Mouse (Mus musculus) v-Abl transformed pro-B cells (cell line): ENCODE data around the gene Traf5.

Experiments
- in situ Hi-C, 2 experiments: fragments of 400-800 bp; cut with MboI; formaldehyde crosslinking; loops; one replicate each; pipeline ENCODE4 v1.15.1; 2025; ENCODE audit not compliant: unreplicated experiment in 2 of 2

Gene Traf5

GRCm38 (mm10) chr1:192091806-192092772 is at the start of gene Traf5:
Traf5 (minus strand) TSS chr1:192092559.
- in situ Hi-C loops: loop anchor here in 1 of 2 experiments (5.0 kb wide), 1 partner anchor 265 kb away; no protein-coding TSS in a partner anchor

GRCm38 (mm10) chr1:192140313-192140712 is 48.0 kb upstream of the Traf5 start:
- in situ Hi-C loops: no loop called here

GRCm38 (mm10) chr1:192137926-192138910 is 45.9 kb upstream of the Traf5 start, which contains the start of gene Rcor3:
Rcor3 (minus strand) TSS chr1:192138062.
- in situ Hi-C loops: no loop called here

- in situ Hi-C loops: no loop called here
These were observed 45.0 kb upstream of the Traf5 start for GRCm38 (mm10) chr1:192137291-192137925.

GRCm38 (mm10) chr1:192136561-192137290 is 44.4 kb upstream of the Traf5 start:
- in situ Hi-C loops: no loop called here

- in situ Hi-C loops: no loop called here
These were observed 37.8 kb upstream of the Traf5 start for GRCm38 (mm10) chr1:192130202-192130601.

GRCm38 (mm10) chr1:192128343-192128742 is 36.0 kb upstream of the Traf5 start:
- in situ Hi-C loops: no loop called here

- in situ Hi-C loops: no loop called here
These were observed 33.4 kb upstream of the Traf5 start for GRCm38 (mm10) chr1:192125761-192126160.

GRCm38 (mm10) chr1:192116262-192116661 is 23.9 kb upstream of the Traf5 start:
- in situ Hi-C loops: no loop called here

- in situ Hi-C loops: no loop called here
These were observed 23.0 kb upstream of the Traf5 start for GRCm38 (mm10) chr1:192115378-192115777.

GRCm38 (mm10) chr1:192109169-192109568 is 16.8 kb upstream of the Traf5 start:
- in situ Hi-C loops: loop anchor here in 1 of 2 experiments (10.0 kb wide), 1 partner anchor 486 kb away; no protein-coding TSS in a partner anchor

- in situ Hi-C loops: loop anchor here in 1 of 2 experiments (10.0 kb wide), 1 partner anchor 487 kb away; no protein-coding TSS in a partner anchor
These were observed 15.0 kb upstream of the Traf5 start for GRCm38 (mm10) chr1:192107352-192107751.

- in situ Hi-C loops: loop anchor here in 1 of 2 experiments (10.0 kb wide), 1 partner anchor 489 kb away; no protein-coding TSS in a partner anchor
These were observed 13.6 kb upstream of the Traf5 start for GRCm38 (mm10) chr1:192105902-192106389.

- in situ Hi-C loops: loop anchor here in 1 of 2 experiments (10.0 kb wide), 1 partner anchor 491 kb away; no protein-coding TSS in a partner anchor
These were observed 11.7 kb upstream of the Traf5 start for GRCm38 (mm10) chr1:192104021-192104420.

- in situ Hi-C loops: loop anchor here in 1 of 2 experiments (10.0 kb wide), 1 partner anchor 492 kb away; no protein-coding TSS in a partner anchor
These were observed 10.8 kb upstream of the Traf5 start for GRCm38 (mm10) chr1:192103176-192103575.

GRCm38 (mm10) chr1:192101359-192101758 is 9.0 kb upstream of the Traf5 start:
- in situ Hi-C loops: loop anchor here in 1 of 2 experiments (10.0 kb wide), 1 partner anchor 493 kb away; no protein-coding TSS in a partner anchor

GRCm38 (mm10) chr1:192100742-192101141 is 8.4 kb upstream of the Traf5 start:
- in situ Hi-C loops: loop anchor here in 1 of 2 experiments (10.0 kb wide), 1 partner anchor 494 kb away; no protein-coding TSS in a partner anchor

- in situ Hi-C loops: loop anchor here (5.0 kb wide), 3 partner anchors 128 to 607 kb away; no protein-coding TSS in a partner anchor
These were observed 3.3 kb upstream of the Traf5 start for GRCm38 (mm10) chr1:192095626-192096025.
